Mouse (Mus musculus) liver, postnatal 0 days (tissue): ENCODE measurements around the gene Dock9.

Experiments used
- CTCF ChIP-seq: sonication (generic); IDR thresholded peaks from 2 replicates; pipeline ENCODE4 v1.5.1; 2016; ENCODE audit warnings: antibody characterized with exemption, low read depth
- EP300 ChIP-seq: IDR thresholded peaks from 2 replicates; pipeline ENCODE4 v1.6.1; 2016; ENCODE audit warnings: antibody characterized with exemption, low read depth, mild to moderate bottlenecking

DNA sequence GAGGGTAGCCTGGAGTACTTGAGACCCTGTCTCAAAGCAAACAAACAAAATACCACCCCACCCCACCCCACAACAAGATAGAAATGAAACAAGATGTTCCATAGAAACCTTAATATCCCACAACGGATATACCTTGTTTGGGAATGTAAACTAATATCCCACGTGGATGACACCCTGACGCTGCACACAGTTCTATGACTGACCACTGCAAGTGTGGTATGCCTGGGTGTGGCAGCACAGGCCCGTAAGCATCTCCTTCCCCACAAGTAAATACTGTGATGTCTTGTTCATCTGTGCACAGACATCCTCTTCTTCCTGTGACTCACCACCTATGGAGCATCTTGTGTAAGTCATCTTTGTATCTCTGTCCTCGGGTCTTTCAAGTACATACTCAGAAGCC lies 118.7 kb downstream of the Dock9 start:
- TF ChIP-seq CTCF (no peak), EP300 (no peak)
